24 mouse cellular contexts compared by ENCODE assay signal in genomic region chr16:32091466-32091865, GRCm38 (mm10). TPM values are rescaled to one million over a fixed set of nuclear protein-coding genes. Genes with fewer than 3 reads are reported as not detected.
DNase-seq lines count a peak whose midpoint lies in the region; ATAC-seq and TF ChIP-seq lines count a peak whose summit lies in the region.
"Had no signal": no experiment of that assay in that cellular context is flagged by ENCODE, and none has a peak within 500 bp of the region (broad histone marks: within the 10 kb centered on the region; RNA-seq: fewer than 3 reads in every experiment).

No protein-coding gene starts in this region.

- H3K36me3 ChIP-seq in kidney, embryonic 15.5 days = peaks cover 72% of the 10 kb centered on the region
- H3K36me3 ChIP-seq in kidney, postnatal 0 days (ENCODE audit: insufficient read depth, low read length) = peaks cover 16% of the 10 kb centered on the region

- no peak overlapping the region for H3K4me3 ChIP-seq in kidney, embryonic 15.5 days (replicated peaks)
- H3K4me3 ChIP-seq in kidney, postnatal 0 days (replicated peaks; ENCODE audit: low read depth, low read length) = no peak overlapping the region
- H3K4me3 ChIP-seq: embryonic facial prominence, embryonic 13.5 days; embryonic facial prominence, embryonic 15.5 days; erythroblast, embryonic 14.5 days; forebrain, embryonic 10.5 days; forebrain, embryonic 12.5 days had no signal

- 0 out of 2 replicates have a peak overlapping the region, but pooled peaks have one; percentile 13 for H3K27ac ChIP-seq in kidney, embryonic 15.5 days
- peak overlapping the region; percentile 19; the same call in 1 of the 2 replicates for H3K27ac ChIP-seq in kidney, postnatal 0 days
- H3K27ac ChIP-seq: embryonic facial prominence, embryonic 13.5 days; embryonic facial prominence, embryonic 15.5 days; forebrain, embryonic 10.5 days; forebrain, embryonic 12.5 days had no signal

- no peak for TF ChIP-seq CTCF in kidney, postnatal 0 days (IDR thresholded peaks at IDR 0.05; ENCODE audit: low read depth)

- WGBS in kidney, embryonic 15.5 days = 94% methylated on average over 7 of the region's 7 CpGs
- WGBS in kidney, postnatal 0 days = 94% methylated on average over 7 of the region's 7 CpGs

- H3K27me3 ChIP-seq in kidney, embryonic 15.5 days = no peaks in the 10 kb centered on the region
- H3K27me3 ChIP-seq in kidney, postnatal 0 days (ENCODE audit: insufficient read depth, low read length) = no peaks in the 10 kb centered on the region
- H3K27me3 ChIP-seq: embryonic facial prominence, embryonic 13.5 days; embryonic facial prominence, embryonic 15.5 days; forebrain, embryonic 12.5 days had no signal

- ATAC-seq in kidney, embryonic 15.5 days (replicated peaks; ENCODE audit: low FRiP score) = no peak
- no peak for ATAC-seq in kidney, postnatal 0 days (replicated peaks; ENCODE audit: low FRiP score, low read depth)
- no peak for ATAC-seq in activated CD4-positive, CD25-positive, alpha-beta regulatory T cell, adult 4 months
- ATAC-seq: forebrain, embryonic 14.5 days; forebrain, embryonic 16.5 days had no signal

- no peak overlapping the region for H3K4me2 ChIP-seq in kidney, embryonic 15.5 days
- no peak overlapping the region for H3K4me2 ChIP-seq in kidney, postnatal 0 days (ENCODE audit: low read length)
- H3K4me2 ChIP-seq: embryonic facial prominence, embryonic 13.5 days; embryonic facial prominence, embryonic 15.5 days; forebrain, embryonic 12.5 days had no signal

- H3K9ac ChIP-seq in kidney, embryonic 15.5 days = no peak overlapping the region
- no peak overlapping the region for H3K9ac ChIP-seq in kidney, postnatal 0 days (ENCODE audit: low read depth, low read length)
- H3K9ac ChIP-seq: embryonic facial prominence, embryonic 13.5 days; embryonic facial prominence, embryonic 15.5 days; forebrain, embryonic 12.5 days had no signal

- peaks cover 10% of the 10 kb centered on the region; the same call in 1 of the 2 replicates for H3K4me1 ChIP-seq in kidney, embryonic 15.5 days
- H3K4me1 ChIP-seq in kidney, postnatal 0 days (replicated peaks; ENCODE audit: insufficient read depth, low read length) = no peaks in the 10 kb centered on the region
- H3K4me1 ChIP-seq: embryonic facial prominence, embryonic 13.5 days; embryonic facial prominence, embryonic 15.5 days; forebrain, embryonic 10.5 days; forebrain, embryonic 12.5 days had no signal

- no peaks in the 10 kb centered on the region for H3K9me3 ChIP-seq in kidney, embryonic 15.5 days (replicated peaks)
- H3K9me3 ChIP-seq in kidney, postnatal 0 days (replicated peaks; ENCODE audit: low read length) = no peaks in the 10 kb centered on the region
- H3K9me3 ChIP-seq: embryonic facial prominence, embryonic 13.5 days; embryonic facial prominence, embryonic 15.5 days; forebrain, embryonic 10.5 days; forebrain, embryonic 12.5 days had no signal

- DNase-seq in kidney, adult 11 months = no peak
- DNase-seq in kidney, postnatal 0 days (ENCODE audit: low spot score) = no peak
- no peak for DNase-seq in kidney, postnatal 36 days
- DNase-seq in ES-CJ7 (ENCODE audit: low read depth, low spot score) (peak; percentile 65), ZHBTc4 (ENCODE audit: low read depth, low spot score) (peak; percentile 64)
- DNase-seq in ovary, postnatal 36 days (ENCODE audit: low spot score) = no peak
- DNase-seq: adrenal gland, adult 8-10 months; adrenal gland, postnatal 14 days; cerebellum, adult 11 months; cerebellum, adult 18-20 months; cerebellum, adult 8-10 months; cerebellum, adult 9-11 months; cerebellum, postnatal 14 days; cerebellum, postnatal 36 days; embryo, embryonic 11 days had no signal

RNA-seq across cellular contexts. Expression of gene Pigx, which starts 8.1 kb away (rescaled TPM):
- polyA plus RNA-seq in kidney, embryonic 15.5 days (2015; fragmentation: Nextera tagmentation; extraction: Ambion mirVana) = 127 and 131 TPM in 2 replicates
- 129 and 140 TPM in 2 replicates for polyA plus RNA-seq in kidney, postnatal 0 days (2015; fragmentation: Nextera tagmentation; extraction: Ambion mirVana)
- 100 to 1,000 TPM; 138 to 151 TPM for polyA plus RNA-seq in activated CD4-positive, CD25-positive, alpha-beta regulatory T cell, adult 4 months (2017; shearing (Covaris generic))

RNA-seq across cellular contexts. Expression of gene Cep19, which starts 8.1 kb away (rescaled TPM):
- 38.3 and 39.8 TPM in 2 replicates for polyA plus RNA-seq in kidney, embryonic 15.5 days (2015; fragmentation: Nextera tagmentation; extraction: Ambion mirVana)
- 45.2 and 45.6 TPM in 2 replicates for polyA plus RNA-seq in kidney, postnatal 0 days (2015; fragmentation: Nextera tagmentation; extraction: Ambion mirVana)
- 10 to 100 TPM; 35.3 to 39.2 TPM for polyA plus RNA-seq in activated CD4-positive, CD25-positive, alpha-beta regulatory T cell, adult 4 months (2017; shearing (Covaris generic))

RNA-seq across cellular contexts. Expression of gene Pak2, which starts 12.3 kb away (rescaled TPM):
- 37.5 and 39.0 TPM in 2 replicates for polyA plus RNA-seq in kidney, embryonic 15.5 days (2015; fragmentation: Nextera tagmentation; extraction: Ambion mirVana)
- 31.2 and 33.6 TPM in 2 replicates for polyA plus RNA-seq in kidney, postnatal 0 days (2015; fragmentation: Nextera tagmentation; extraction: Ambion mirVana)
- 10 to 100 TPM; 67.6 to 72.8 TPM for polyA plus RNA-seq in activated CD4-positive, CD25-positive, alpha-beta regulatory T cell, adult 4 months (2017; shearing (Covaris generic))

Comparison
In these comparisons a context has a peak if more than half of its experiments do, and no peak if none do; other contexts are left out.
1. DNase-seq: peak in ES-CJ7 (single experiment) and ZHBTc4 (single experiment); none in kidney, adult 11 months (single experiment), kidney, postnatal 0 days (single experiment), kidney, postnatal 36 days (0 of 2) and ovary, postnatal 36 days (single experiment).